Mouse (Mus musculus) testis, postnatal 10 days (tissue): ENCODE results near the gene Gm5458.
"Not testable (repeated sequence)": the region's sequence is repeated elsewhere in the genome, so short reads cannot be mapped to it uniquely, and the experiment has no call there.

ENCODE experiments used
- DNase-seq: peaks from one replicate; pipeline ENCODE4 v3.0.0; 2021; ENCODE audit warnings: low spot score

Gm5458 gene

DNA sequence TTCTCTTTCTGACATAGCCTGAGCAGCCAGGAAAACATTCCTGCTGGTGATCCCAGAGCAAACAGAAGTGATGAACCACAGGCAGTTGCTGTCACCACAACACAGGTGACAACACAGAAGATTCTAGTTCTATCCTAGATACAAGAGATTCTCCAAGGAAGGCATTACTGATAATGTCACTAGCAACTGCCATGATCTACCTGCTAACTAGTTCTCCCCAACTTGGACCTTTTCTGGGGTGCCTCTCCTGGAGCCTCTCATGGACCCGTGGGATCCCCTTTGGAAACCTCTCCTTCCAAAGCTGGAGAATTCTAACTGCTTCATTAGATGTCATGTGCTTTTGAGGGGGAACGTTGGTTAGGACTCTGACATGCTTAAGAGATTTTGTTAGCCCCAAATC is at the start of gene Gm5458:
Gene Gm5458, minus strand, starts transcription at position 101 of the 400 bp plus-strand sequence.
- not testable (repeated sequence) for DNase-seq

DNA sequence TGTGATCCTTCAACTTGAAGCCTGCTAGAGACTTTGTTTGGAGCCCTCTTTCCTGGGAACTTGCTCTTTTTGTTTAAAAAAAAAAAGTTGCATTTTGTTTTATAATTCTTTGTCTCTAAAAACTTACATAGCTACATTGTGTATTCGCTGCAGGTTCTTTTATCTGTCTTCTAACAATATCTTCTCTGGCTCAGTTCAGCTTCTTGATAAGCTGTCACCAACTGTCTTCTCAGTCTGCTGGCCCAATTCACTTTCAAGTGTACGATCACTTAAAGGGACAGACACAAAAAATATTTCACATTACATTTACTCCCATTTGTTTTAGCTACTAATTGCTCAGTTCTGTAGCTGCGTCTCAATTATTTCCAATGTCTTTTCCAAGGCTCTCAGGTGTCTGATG is 43.9 kb upstream of the Gm5458 start:
- DNase-seq, result no peak

DNA sequence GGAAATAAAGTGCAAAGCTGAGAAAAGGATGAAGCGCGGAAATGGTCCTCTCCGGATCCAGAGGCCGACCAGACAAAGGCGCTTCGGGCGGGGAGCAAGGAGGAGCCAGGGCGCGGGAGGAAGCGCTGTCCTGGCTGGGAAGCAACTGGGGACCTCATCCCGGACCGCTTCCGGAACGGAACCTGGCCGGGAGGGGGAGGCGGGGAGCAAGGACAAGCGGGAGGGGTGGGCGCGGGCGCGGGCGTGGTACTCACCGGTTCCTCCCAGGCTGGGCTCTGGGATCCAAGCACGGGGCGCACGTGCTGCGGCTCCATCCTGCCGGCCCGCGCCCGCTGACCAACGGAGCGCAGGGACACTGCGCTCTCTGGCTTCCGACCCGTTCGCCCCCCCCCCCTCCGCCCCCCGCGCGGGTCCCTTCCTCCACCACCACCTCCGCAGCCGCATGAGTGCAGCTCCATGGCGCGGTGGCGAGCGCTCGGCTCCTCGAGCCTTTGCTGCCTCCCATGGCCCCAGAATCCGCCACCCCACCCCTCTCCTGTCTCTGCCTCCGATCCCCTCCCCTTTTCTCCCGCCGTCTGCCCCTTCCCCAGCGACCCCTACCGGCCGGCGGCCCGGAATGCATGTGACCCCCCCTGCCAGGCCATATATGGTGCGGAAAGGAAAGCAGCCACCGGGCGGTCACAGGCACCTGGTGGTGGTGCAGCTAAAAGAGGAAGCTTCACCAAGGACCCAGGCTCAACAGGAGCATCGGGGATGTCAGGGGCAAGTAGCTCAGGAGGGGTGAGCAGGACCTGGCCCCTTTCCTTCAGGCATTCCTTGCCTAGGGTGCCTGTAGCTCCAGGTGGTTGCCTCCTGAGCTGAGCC is 17.3 kb downstream of the Gm5458 start, which contains the start of gene Gm2237:
Gene Gm2237, minus strand, starts transcription at position 332 of the 864 bp plus-strand sequence.
- DNase-seq, result peak; percentile 37

DNA sequence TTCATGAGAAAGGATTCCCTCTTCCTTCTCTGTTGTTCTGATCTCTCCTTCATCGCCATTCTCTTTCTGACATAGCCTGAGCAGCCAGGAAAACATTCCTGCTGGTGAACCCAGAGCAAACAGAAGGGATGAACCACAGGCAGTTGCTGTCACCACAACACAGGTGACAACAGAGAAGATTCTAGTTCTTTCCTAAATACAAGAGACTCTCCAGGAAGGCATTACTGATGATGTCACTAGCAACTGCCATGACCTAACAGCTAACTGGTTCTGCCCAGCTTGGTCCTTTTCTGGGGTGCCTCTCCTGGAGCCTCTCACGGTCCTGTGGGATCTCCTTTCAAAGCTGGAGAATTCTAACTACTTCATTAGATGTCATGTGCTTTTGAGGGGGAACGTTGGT is 52.5 kb downstream of the Gm5458 start, which contains the start of gene Gm2244:
Gene Gm2244, minus strand, starts transcription at position 101 of the 400 bp plus-strand sequence.
- DNase-seq, result not testable (repeated sequence)
